Mouse (Mus musculus) frontal cortex, adult (tissue): ENCODE results near the gene Ugt1a2.

Experiments used
- ATAC-seq: cut with Nextera tagmentation; 2 replicates; pipeline ENCODE4 v1.9.2; 2017; ENCODE audit warnings: mild to moderate bottlenecking, moderate library complexity, mixed read lengths; ENCODE audit not compliant: low TSS enrichment

Ugt1a2 gene

DNA sequence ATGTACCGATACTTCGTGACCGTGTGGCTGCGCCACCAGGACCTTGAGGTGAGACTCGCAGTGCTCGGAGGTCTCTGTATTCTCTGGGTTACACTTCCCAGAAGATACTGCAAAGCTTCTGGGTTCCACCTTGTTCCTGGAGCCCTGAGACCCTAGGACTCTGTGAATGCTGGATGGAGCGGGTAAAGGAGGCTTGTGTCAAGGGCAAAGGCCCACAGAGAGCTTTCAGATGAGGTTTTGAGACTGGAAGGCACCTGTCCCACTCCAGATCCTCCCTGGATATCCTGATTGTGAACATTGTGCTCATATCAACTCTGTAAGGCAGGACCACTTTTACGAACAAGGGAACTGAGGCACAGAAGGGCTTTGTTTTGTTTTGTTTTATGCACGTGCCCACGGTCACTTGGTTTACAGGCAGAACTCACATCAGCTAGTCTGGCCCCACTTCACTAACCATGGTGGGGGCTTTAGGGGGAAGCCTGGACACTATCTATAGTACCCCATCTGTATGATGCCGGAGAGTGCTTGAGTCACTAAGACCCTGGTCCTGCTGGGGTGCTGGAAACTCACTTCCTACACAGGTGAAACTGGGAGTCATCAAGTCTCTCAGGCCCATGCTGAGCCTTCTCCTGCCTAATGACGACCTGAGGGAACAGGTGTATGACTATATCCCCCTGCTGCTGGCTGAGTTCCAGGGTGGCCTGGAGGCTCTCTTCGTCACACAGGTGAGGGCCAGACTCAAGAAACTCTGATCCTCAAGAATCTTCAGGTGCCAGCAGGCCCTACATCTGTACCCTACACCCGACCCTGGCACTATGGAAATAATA is 33.2 kb downstream of the Ugt1a2 start:
- no peak for ATAC-seq

DNA sequence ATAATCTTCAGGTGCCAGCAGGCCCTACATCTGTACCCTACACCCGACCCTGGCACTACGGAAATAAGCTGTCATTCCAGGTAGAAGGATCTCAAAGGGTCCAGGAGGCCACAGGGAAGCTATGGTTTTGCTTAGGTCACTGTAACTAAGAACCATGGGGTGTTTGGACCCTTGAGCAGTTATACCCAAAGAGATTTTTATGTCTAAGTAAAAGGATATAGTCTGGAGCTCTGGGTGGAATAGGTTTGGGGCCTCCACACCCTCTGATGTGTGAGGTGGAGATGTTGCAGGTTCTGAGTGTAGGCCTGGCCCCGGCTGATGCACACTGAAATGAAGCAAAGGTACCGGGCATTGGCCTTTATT is 33.8 kb downstream of the Ugt1a2 start:
- no peak for ATAC-seq

DNA sequence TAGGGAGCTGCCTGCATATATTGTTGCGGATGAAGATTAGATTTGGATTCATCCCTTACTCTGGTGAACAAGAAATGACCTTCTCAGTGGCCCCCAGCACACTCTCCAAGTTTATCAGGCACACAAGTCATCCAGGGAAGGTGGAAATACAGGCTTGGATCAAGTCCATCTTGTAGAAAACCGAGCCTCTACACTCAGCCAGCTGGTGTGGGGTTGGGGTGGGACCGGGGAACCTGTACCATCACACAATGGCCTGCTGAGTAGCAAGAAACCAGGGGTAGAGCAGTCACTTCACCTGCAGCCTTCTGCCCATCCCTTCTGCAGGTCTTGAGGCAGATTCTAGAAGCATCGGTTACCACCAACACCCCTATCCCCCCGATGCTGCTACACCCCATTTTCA is 34.2 kb downstream of the Ugt1a2 start:
- no peak for ATAC-seq

DNA sequence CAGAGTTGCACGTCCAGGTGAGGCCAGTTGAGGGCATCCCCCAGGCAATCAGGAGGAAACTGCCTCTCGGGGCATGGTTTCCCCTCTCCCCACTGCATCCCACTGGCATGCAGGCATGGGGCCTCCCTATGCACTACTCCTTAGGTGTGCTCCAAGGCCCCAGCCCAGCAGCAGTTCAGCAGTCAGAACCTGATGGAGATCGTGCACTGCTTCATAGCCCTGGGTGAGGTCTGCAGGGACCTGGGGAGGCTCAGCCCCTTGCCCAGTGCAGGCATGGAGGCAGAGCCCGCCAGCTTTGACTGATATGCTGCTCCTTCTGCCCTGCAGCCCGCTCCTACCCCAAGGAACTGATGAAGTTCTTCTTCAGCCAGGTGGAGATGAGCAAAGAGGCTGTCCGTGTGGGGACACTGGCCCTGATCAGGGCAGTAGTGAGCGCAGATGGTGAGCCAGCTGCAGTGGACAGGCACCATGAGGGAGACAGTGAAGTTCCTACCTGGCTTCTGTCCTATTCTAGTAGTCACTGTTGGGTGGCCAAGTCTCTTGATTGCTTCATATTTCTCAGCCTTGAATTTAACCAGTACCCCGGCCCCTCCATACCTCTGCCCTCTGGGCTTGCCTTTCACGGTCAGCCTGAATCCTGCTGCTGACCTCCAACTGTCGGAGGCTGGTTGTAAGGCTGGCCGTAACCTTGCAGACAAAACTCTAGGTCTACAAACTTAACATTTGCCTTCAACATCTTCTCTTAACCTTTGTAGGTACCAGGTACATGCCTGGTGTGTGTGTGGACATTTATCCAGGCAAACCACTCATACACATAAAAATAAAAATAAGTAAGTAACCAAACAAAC is 34.9 kb downstream of the Ugt1a2 start:
- ATAC-seq = no peak

DNA sequence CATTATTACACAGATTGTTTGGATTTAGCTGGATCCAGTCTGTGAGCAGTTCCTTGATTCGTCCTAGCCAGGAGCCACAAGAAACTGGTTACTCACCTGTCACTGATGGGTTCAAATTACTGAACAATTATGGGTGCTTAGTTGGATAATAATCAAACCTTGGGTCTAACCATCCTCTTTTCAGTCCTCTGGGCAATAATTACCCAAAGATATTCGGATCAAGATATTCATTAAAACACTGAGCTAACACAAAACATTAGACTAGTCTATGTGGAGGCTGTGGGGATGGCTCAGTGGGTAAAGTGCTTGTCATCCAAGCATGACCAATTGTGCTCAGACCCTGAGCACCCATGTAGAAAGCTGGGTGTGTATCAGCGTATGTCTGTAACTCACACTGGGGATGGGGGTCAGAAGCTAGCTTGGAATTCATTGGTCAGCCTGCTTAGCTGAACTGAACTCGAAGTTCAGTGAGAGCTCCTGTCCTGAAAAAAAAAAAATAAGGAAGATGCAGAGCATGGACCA is 35.6 kb downstream of the Ugt1a2 start:
- ATAC-seq = no peak

DNA sequence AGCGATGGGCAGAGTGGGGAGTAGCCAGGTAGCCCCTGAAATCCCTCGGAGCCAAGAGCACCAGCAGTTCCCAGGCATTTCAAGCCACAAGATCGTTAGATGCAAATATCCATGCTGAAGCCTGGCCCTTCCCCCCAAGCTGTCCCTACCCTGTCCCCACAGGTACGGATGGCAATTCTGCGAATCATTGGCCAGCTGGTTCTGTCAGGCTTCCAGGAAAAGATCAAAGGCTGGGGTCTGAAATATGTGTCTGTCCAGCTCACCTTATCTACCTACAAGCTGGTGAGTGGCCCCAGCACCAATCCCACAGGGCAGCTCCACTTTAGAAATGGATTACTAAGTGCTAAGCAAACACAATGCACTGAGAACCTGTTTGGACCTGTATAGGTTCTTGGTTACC is 36.9 kb downstream of the Ugt1a2 start:
- no peak for ATAC-seq

DNA sequence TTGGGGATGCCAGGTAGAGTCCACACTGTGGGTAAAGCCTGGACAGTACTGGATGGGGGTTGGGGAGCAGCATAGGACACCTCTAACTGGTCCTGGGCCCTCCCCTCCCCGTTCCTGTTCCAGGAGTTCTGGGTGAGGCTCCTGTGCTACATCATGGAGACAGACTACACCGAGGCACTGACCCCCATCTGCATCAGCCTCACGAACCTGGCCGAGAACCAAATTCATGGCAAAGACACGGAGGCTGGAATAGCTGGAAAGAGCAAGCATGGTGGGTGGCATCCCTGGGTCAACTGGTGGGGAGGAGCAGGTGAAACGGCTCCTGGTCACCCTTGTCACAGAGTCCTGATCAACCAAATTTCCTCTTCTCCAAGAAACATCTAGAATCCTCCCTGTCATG is 38.4 kb downstream of the Ugt1a2 start:
- no peak for ATAC-seq

DNA sequence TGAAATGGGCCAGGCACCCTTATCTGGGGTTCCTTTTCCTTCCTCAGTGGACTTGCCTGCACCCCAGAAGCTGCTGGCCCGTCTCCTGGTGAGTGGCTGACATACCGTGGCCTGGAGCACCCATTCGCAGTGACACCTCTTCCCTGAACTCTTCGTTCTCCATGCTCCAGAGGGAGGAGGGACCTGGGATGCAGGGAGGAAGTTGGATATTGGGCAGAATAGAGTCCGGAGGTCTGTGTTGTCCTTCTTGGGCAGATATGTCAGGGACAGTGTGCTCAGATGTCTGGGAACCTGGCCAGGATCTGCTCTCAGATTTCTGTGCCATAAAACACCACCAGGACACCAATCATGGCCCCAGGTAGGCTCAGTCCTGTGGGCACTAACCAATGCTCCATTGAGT is 39.7 kb downstream of the Ugt1a2 start:
- no peak for ATAC-seq

DNA sequence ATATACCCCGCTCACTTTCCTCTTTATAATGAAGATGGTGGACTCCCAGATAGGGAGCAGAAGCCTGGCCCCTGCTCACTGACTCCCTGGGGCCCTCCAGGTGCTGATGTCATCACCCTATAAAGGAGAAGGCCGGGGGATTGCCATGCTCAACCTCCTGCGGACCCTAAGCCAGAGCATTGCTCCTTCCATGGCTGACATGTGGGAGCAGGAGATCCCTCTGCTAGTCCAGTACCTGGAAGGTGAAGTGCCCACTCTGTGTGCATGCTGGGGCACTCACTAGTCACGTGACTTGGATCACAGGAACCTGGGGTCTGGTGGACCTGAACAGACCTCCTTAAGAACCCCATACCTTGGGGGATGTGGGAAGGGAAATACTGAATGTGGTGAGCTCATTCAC is 40.2 kb downstream of the Ugt1a2 start:
- ATAC-seq = no peak

DNA sequence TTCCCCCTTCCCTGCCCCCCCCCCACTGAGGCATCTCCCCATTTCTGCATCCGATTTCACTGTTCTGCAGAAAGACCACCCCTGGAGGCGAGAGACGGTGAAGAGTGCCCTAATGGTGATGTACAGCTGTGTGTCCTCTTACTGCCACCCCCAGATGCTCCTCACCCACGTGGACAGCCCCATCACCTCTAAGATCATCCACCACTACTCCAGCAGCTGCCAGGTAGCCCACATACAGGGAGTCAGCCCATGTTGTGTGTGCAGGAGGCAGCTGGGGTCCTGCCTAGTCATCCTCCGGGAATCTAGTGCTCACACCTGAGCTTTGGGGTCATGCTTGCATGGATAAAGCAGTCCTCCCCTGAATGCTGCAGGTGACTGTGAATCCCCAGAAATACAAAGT is 43.5 kb downstream of the Ugt1a2 start:
- no peak for ATAC-seq

DNA sequence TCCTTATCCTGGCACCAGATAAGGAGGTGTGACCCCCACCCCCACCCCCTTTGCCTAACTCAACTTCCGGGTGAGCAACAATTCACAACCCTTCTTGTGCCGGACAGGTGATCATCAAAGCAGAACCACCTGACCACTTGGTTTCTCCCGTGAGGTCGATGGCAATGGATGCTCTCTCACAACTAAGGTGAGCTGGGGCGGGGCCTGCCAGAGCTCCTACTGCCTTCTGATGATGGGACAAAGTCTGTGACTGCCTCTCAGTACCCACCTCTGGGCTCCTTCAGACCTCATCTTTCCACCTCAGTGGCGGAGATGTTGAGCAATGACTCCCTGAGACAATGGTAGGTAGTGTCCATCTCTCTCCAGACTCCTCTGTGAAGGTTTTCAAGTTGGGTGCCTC is 45.5 kb downstream of the Ugt1a2 start:
- ATAC-seq = no peak

DNA sequence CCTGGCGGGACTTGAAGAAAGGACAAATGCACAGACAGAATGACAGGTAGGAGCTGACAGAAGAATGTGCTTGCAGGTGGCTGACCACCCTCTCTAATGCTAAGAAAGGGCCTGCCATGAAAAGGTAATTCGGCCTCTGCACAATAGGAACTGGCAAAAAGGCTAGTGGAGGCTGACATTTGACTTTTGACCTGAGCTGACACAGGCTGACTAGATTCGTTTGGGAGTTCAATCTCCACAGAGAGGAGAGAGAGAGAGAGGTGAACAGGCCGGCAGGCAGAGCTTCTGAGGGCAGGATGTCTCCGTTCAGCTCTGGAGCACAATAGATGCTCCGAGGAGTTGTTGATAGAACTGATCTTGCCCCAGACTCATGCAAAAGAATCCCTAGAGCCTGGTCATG is 46.0 kb downstream of the Ugt1a2 start:
- ATAC-seq = no peak

DNA sequence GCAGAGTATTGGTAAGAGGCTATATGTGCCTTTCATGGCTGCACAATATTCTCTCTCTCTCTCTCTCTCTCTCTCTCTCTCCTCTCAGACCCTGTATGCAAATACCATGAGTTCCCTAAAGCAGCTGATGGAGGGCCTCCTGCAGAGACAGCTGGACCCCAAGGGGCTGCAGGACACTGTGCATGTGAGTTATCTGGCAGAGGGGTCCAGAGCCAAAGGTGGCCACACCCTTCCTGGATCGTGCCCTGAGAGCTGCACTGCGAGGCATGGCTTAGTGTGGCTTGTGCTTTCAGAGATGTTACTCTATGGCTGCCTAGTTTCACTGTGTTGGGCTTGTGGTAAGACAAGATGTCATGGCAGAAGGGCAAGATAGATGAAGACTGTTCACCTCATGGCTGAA is 47.3 kb downstream of the Ugt1a2 start:
- ATAC-seq = no peak

DNA sequence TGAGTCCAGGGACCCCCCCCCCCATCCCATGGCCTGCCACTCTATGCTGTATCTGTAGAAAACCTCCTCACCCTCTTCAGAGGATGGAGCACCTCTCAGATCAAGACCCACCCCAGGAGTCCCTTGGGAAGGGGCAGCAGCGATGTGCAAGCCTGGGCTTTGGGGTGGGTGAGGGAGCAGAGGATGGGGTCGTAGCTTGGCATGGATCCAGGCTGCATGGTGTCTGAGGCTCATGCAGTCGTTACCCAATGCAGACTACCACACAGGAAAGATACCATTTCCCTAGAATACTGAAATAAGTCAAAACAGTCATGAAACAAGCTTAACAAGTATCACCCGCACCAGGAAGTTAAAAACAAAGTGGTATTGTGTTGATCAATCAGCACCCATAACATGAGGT is 48.3 kb downstream of the Ugt1a2 start:
- ATAC-seq = no peak

DNA sequence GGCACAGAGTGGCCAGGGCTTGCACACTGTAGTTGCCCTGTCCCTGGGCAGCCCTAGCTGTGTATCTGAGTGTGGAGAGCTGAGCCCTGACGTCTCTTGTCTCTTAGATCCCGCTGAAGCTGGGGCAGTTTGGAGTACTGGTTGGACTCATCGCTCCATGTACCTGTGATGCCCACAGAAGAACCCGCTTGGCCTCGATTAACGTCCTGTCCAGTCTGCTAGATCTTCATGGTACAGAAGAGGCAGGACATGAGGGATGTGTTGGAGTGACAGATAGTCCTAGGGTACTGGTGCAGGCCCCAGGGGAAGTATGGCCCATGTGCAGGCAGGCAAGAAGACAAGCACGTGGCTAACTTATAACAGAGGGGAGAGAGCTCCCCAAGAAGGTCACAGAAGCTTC is 49.2 kb downstream of the Ugt1a2 start:
- no peak for ATAC-seq

DNA sequence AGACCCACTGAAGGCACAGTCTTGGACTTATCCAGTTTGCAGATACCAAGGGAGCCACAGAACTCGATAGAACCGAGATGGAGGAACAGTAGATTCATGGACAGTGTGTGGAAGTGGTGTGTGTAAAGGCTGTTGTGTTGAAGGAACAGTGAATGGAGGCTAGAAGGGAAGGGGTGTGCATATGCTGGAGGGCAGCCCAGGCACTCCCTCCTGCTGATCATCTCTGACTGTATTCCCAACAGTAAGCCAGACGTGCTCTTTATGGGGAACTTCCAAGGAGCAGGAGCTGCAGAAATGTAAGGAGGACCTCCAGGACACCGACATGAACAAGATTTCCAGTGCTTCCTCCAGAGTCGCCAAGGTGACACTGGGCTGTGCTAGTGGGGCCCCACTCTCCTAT is 49.6 kb downstream of the Ugt1a2 start:
- ATAC-seq = no peak

DNA sequence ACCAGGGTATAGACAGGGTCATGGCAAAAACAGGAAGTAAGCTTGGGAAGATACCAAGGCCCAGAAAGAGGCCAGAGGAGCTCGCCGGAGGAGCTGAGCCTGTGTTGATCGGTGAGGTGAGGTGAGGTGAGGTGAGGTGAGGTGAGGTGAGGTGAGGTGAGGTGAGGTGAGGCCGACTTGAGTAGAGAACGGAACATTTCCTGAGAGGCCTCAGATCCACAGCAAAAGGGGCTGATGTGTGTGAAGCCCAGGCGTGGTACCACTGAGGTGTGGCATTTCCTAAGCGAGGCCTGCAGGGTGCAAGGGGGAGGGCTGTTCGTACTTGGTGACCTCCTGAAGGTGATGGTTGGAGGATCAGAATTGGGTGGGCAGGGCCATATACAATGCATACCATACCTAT is 52.7 kb downstream of the Ugt1a2 start:
- no peak for ATAC-seq

DNA sequence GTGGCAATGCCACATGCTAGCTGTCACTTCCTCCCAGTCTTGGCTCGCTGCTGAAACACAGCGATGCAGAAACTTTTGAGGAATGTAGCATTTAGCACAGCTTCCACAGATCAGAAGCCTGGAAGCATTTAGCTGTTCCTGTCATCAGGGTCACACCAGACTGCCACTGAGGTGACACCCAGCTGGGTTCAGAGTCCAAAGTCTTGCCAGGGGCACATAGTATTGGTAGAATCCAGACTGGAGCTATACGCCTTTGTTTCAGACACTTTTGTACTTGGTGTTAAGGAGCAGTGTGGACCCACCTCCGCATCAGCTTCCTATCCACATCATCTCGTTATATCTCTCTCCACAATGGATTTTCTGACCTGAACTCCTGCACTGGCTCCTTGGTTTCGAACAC is 53.1 kb downstream of the Ugt1a2 start:
- ATAC-seq = no peak

DNA sequence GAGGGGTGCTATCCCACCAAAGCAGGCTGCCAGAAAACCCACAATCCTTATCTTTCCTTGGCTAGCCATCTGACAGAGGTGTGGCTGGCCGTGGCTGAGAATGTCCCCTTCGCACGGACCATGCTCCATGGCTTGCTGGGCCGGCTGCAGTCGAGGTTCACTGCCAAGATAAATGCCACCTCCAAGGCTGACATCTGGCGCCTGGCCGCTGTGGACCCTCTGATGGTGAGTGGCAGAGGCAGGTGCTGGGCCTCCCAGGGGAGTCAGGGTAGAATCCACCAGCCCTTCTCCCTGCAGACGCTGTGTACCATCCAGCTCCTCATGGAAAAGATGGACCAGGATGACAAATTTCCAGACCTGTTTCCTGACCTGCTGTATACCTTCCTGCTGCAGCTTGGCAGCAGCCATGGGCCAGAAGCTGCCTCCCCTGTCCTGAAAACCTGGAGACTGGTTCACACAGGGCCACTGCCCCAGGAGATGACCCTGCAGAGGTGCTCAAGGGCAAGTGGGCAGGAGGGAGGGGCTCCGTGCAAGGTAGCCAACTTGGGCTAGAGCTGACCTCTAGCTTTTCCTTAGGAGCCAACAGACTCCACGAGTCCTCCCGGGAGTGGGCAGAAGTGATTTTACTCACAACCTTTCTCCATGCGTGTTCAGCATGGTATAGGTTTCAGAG is 54.5 kb downstream of the Ugt1a2 start:
- ATAC-seq = no peak

DNA sequence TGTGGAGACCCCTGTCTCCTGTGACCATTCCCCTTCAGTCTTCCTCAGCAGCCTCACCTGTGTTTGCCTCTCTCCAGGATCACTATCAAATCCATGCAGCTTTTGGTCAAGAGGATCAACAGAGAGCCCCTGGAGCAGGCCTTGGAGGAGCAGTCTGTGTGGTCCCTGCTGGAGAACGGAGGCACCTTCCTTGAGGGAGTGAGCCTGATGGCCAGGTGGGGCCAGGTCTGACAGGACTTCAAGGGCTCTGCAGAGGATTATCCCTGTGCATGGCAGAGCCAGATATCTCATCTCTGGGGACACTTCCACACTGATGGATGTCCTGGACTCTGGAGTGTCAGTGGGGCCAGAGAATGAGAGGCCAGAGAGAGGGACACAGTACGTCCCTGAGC is 55.1 kb downstream of the Ugt1a2 start:
- no peak for ATAC-seq

DNA sequence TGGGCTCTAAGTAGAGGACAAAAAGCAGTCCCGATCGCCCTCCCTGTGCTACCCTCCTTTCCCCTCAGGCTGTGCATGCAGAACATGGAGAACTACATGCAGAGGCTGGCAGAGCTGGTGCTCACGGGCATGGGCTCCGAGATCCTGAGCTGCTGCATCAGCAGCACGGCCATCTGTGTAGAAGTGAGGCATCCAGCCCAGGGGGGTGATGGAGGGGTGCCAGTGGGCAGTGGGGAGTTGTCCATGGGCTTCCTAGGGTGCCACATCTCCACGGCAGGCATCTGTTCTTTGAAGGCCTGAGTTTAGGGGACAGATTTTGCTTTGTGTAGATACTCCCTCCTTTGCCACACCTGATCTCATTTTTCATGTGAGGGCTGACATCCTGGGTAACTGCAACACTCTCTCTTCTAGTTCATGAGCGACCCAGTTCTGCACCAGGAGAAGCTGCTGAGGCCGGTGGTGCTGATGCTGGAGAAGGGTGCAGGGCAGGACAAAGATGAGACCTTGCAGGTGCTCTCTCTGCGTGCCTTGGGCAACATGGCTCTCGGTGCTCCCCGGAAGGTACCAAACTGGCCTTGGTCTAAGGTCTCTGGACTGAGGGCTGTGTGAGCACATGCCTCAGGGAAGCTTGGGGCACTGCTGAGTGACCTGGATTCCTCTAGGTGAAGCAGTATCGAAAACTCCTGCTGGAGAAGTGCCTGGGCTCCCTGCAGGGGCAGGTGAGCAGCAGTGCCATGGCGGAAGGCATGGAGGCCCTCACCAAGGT is 55.8 kb downstream of the Ugt1a2 start:
- ATAC-seq = no peak; the same call in 1 of the 2 replicates
